Mouse (Mus musculus) hindbrain, embryonic 16.5 days (tissue): Measurements from ENCODE around the gene Jchain. TPM values are rescaled to one million over a fixed set of nuclear protein-coding genes. Genes with fewer than 3 reads are reported as not detected.

Experiments used
- polyA plus RNA-seq: library from polyadenylated mRNA; unstranded; fragments of >200 nt; fragmentation: Nextera tagmentation; extraction: Ambion mirVana; gene quantifications from 2 replicates; pipeline ENCODE4 v1.2.1, GENCODE M21; 2015

Gene Jchain
- polyA plus RNA-seq, 1 experiment from 2014 or later = 0.40 TPM

Other genes starting within 250 kb of the Jchain start
- gene Prol1, start 210.6 kb downstream of the Jchain start, polyA plus RNA-seq = not detected in 2 replicates
- not detected in 2 replicates for gene Amtn, start 151.8 kb downstream of the Jchain start, polyA plus RNA-seq
- gene Ambn, start 71.9 kb downstream of the Jchain start, polyA plus RNA-seq = not detected in 2 replicates
- gene Enam, start 39.9 kb downstream of the Jchain start, polyA plus RNA-seq = not detected in 2 replicates
- gene Utp3, start 26.6 kb upstream of the Jchain start, polyA plus RNA-seq = 47.6 and 48.3 TPM in 2 replicates
- 247 and 253 TPM in 2 replicates for gene Rufy3, start 37.1 kb upstream of the Jchain start, polyA plus RNA-seq
- gene Grsf1, start 148.3 kb upstream of the Jchain start, polyA plus RNA-seq = 39.4 and 54.5 TPM in 2 replicates
- gene Mob1b, start 193.0 kb upstream of the Jchain start, polyA plus RNA-seq = 7.5 and 9.4 TPM in 2 replicates
- gene Dck, start 237.1 kb upstream of the Jchain start, polyA plus RNA-seq = 41.7 and 44.1 TPM in 2 replicates